Mouse (Mus musculus) liver, postnatal 0 days (tissue): ENCODE measurements around the gene Map2k5. TPM values are rescaled to one million over a fixed set of nuclear protein-coding genes. Genes with fewer than 3 reads are reported as not detected.

Source experiments
- ATAC-seq: fragments of 200-750 bp; cut with Nextera tagmentation; 2 replicates; pipeline ENCODE4 v1.8.0; 2017; ENCODE audit warnings: mild to moderate bottlenecking, moderate library complexity
- DNase-seq: peaks from one replicate; pipeline ENCODE4 v3.0.0-alpha.2; 2016
- H3K27ac ChIP-seq: fragments of 300-500 bp; sonication (generic); 2 replicates; pipeline ENCODE4 v1.5.1; 2014; ENCODE audit warnings: antibody characterized with exemption, moderate library complexity, mild to moderate bottlenecking, low read depth
- H3K27me3 ChIP-seq: fragments of 300-500 bp; sonication (generic); 2 replicates; pipeline ENCODE4 v1.6.1; 2014; ENCODE audit warnings: low read length, control low read depth, mixed read lengths; ENCODE audit not compliant: insufficient read depth
- H3K36me3 ChIP-seq: fragments of 300-500 bp; sonication (generic); replicated peaks from 2 replicates; pipeline ENCODE4 v1.6.1; 2014; ENCODE audit warnings: mild to moderate bottlenecking, control low read depth, low read length, moderate library complexity, mixed read lengths; ENCODE audit not compliant: insufficient read depth
- H3K4me1 ChIP-seq: fragments of 300-500 bp; sonication (generic); 2 replicates; pipeline ENCODE4 v1.6.1; 2014; ENCODE audit warnings: antibody characterized with exemption, mild to moderate bottlenecking, control low read depth; ENCODE audit not compliant: insufficient read depth
- H3K4me2 ChIP-seq: fragments of 300-500 bp; sonication (generic); 2 replicates; pipeline ENCODE4 v1.6.1; 2014; ENCODE audit warnings: low read depth, mild to moderate bottlenecking, low read length, moderate library complexity, mixed read lengths
- H3K4me3 ChIP-seq: fragments of 300-500 bp; sonication (generic); 2 replicates; pipeline ENCODE4 v1.5.1; 2014; ENCODE audit warnings: low read depth, low read length
- H3K9ac ChIP-seq: fragments of 300-500 bp; sonication (generic); replicated peaks from 2 replicates; pipeline ENCODE4 v1.6.1; 2014; ENCODE audit warnings: mild to moderate bottlenecking, moderate library complexity
- H3K9me3 ChIP-seq: fragments of 300-500 bp; sonication (generic); 2 replicates; pipeline ENCODE4 v1.6.1; 2016; ENCODE audit warnings: mild to moderate bottlenecking, control low read depth, low read length, mixed read lengths
- CTCF ChIP-seq: sonication (generic); IDR thresholded peaks from 2 replicates; pipeline ENCODE4 v1.5.1; 2016; ENCODE audit warnings: antibody characterized with exemption, low read depth
- EP300 ChIP-seq: IDR thresholded peaks from 2 replicates; pipeline ENCODE4 v1.6.1; 2016; ENCODE audit warnings: antibody characterized with exemption, low read depth, mild to moderate bottlenecking
- WGBS: fragments of 180-500 bp; shearing (Covaris S2); extraction: QIAGEN DNeasy Blood & Tissue Kit; methylation state at CpG from one replicate; pipeline ENCODE4 v1.1.7; 2014; ENCODE audit not compliant: insufficient replicate concordance; 5-methylcytosine and 5-hydroxymethylcytosine counted together
- polyA plus RNA-seq: library from polyadenylated mRNA; unstranded; fragments of >200 nt; fragmentation: Nextera tagmentation; extraction: Ambion mirVana; gene quantifications from 2 replicates; pipeline ENCODE4 v1.2.1, GENCODE M21; 2015

Gene Map2k5
- polyA plus RNA-seq, 1 experiment from 2014 or later, result 9.1 TPM

DNA sequence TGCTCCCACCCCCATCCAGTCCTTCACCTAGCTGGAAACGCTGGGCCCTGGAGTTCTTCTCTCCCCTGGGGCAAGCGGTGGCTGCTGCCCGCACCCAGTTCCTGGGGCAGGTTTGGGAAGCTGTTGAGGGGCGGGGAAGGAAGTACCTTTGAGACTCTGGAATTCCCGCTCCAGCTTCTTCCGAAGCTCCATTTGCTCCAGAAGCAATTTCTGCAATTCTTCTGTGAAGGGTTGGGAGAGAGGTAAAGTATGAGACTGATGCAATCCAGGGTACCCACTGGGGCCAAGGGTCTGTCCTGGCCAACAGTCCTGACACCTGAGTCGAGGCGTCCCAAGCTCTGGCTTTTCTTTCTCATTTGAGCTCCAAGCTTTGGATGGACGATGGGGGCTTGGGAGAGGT is 237.5 kb downstream of the Map2k5 start:
- ATAC-seq (no peak), DNase-seq (no peak)
- no peaks in the 10 kb centered on the region for H3K36me3 ChIP-seq
- H3K27ac ChIP-seq, result no peak overlapping the region
- H3K4me3 ChIP-seq, result no peak overlapping the region
- peaks cover 9% of the 10 kb centered on the region for H3K4me1 ChIP-seq
- peaks cover 100% of the 10 kb centered on the region for H3K27me3 ChIP-seq
- H3K4me2 ChIP-seq, result no peak overlapping the region
- H3K9me3 ChIP-seq, result no peaks in the 10 kb centered on the region
- 4% methylated on average over 9 of the region's 9 CpGs for WGBS
- TF ChIP-seq CTCF, result no peak
- TF ChIP-seq EP300, result no peak
- no peak overlapping the region for H3K9ac ChIP-seq

DNA sequence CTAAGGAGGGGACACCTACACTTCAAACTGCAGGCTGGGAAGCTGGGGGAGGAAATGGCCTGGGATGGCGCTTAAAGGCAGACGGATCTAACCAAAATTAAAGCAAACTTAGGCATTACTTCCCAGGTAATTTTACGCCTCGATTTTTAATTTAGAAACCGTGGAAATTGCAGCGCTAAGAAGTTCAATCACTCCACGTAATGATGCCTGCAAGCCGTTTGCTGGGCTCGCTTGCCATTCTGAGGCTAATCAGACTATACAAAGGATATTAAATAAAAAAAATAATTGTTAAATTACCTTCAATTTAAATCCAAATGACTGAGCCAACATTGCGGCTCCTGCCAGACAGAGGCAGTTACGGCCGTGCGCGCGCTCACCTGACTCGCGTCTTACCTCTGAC is 238.0 kb downstream of the Map2k5 start:
- H3K4me1 ChIP-seq, result peaks cover 9% of the 10 kb centered on the region
- WGBS, result 10% methylated on average over 17 of the region's 17 CpGs
- no peak for ATAC-seq

DNA sequence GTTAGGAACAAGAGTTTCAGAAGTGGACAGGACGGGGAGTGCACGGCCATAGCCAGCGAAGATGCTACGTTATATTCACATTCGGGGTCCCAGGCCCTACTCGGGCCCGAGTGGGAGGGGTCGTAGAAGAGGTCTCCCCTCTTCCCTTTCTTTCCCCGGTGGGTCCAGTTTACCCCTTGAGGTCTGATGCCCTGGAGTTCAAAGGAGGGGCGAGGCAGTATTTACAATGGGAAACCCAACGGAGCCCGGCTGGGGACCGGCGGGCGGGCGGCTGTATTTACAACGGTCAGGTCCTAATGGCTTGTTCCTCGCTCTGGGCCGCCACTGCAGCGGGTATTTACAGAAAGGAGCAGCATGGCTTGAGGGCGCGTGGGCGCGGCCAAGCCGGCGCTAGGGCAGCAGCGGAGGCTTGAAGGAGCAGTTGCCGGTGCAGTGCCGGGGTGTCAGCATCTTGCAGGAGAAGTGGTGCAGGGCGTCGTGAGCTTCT is 239.2 kb downstream of the Map2k5 start:
- Histone ChIP-seq H3K4me1 (peaks cover 10% of the 10 kb centered on the region), H3K4me3 (no peak overlapping the region; the same call in 1 of the 2 replicates), H3K9ac (no peak overlapping the region), H3K9me3 (no peaks in the 10 kb centered on the region), H3K27ac (no peak overlapping the region), H3K4me2 (peak overlapping the region; percentile 35; the same call in 1 of the 2 replicates), H3K27me3 (peaks cover 100% of the 10 kb centered on the region), H3K36me3 (no peaks in the 10 kb centered on the region)
- ATAC-seq, result no peak
- DNase-seq, result no peak
- TF ChIP-seq CTCF (no peak), EP300 (no peak)
- WGBS, result 1% methylated on average over 31 of the region's 31 CpGs

More for the DNA sequence above, 238.0 kb downstream of the Map2k5 start:
- Histone ChIP-seq H3K4me3 (no peak overlapping the region), H3K27ac (no peak overlapping the region), H3K9ac (no peak overlapping the region), H3K4me2 (no peak overlapping the region), H3K36me3 (no peaks in the 10 kb centered on the region), H3K27me3 (peaks cover 100% of the 10 kb centered on the region), H3K9me3 (no peaks in the 10 kb centered on the region)
- TF ChIP-seq EP300 (no peak), CTCF (no peak)
- no peak for DNase-seq

DNA sequence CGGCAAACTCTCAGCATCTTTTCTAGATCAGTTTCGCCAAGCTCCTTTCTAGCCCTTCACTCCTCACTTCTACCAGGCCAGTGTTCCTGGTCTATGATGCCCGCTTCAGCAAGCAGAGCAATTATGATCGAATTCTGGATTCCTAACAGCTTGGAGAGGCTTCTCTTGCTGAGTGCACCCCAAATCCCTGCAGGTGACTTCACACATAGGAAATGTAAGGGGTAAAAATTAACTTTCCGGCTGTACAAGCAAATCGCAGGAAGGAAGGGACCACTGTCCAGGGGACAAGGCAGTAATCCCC is 240.1 kb downstream of the Map2k5 start:
- no peak for ATAC-seq
- WGBS, result 6% methylated on average over 6 of the region's 6 CpGs

DNA sequence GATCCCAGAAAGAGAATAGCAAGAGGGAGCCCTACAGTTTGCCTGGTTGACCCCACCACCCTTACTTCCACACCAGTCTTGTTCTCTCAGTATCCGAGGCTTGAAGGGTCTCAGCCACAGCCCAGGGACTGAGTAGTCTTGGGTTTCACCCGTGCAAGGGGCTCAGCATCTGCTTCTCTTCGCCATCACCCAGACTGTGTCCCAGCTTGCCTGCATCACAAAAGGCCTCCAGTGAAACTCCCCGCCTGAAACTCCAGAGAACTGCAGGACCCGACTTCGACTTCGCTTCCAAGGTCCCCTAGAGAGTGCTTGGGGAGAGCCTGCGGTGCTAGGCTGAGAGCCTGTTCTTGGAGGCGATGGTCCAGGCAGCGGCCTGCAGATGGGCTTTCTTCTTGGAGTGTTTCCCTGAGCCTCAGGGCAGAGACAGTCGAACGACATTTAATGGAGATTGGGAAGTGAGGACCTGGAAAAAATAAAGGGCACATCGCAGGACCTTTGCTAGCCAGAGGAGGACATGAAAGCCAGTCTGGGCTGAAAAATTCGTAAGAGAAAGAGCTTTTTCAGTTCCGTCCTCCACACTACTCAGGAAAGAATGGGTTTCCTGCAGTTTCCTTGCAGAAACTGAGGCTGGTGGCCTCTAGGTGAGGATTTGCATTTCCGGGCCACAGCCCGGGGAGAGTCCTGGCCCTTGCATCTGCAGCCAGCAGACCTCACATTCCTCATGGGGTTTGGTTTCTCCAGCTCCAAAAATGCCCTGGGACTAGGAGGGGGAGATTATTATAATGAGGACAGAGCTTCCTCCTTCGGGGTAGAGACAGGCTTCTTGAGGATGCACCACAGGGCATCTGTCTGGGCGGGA is 240.7 kb downstream of the Map2k5 start:
- WGBS, result 4% methylated on average over 19 of the region's 19 CpGs
- Histone ChIP-seq H3K36me3 (no peaks in the 10 kb centered on the region), H3K4me2 (no peak overlapping the region), H3K4me3 (no peak overlapping the region), H3K4me1 (peaks cover 13% of the 10 kb centered on the region), H3K9me3 (no peaks in the 10 kb centered on the region), H3K27ac (no peak overlapping the region), H3K9ac (no peak overlapping the region), H3K27me3 (peaks cover 88% of the 10 kb centered on the region)
- TF ChIP-seq CTCF, result no peak
- TF ChIP-seq EP300, result no peak
- DNase-seq, result no peak
- no peak for ATAC-seq

More for the DNA sequence above, 240.1 kb downstream of the Map2k5 start:
- Histone ChIP-seq H3K36me3 (no peaks in the 10 kb centered on the region), H3K4me1 (peaks cover 13% of the 10 kb centered on the region), H3K9me3 (no peaks in the 10 kb centered on the region), H3K27ac (no peak overlapping the region), H3K9ac (no peak overlapping the region), H3K27me3 (peaks cover 93% of the 10 kb centered on the region), H3K4me3 (no peak overlapping the region), H3K4me2 (no peak overlapping the region)
- TF ChIP-seq CTCF (no peak), EP300 (no peak)
- DNase-seq, result no peak

DNA sequence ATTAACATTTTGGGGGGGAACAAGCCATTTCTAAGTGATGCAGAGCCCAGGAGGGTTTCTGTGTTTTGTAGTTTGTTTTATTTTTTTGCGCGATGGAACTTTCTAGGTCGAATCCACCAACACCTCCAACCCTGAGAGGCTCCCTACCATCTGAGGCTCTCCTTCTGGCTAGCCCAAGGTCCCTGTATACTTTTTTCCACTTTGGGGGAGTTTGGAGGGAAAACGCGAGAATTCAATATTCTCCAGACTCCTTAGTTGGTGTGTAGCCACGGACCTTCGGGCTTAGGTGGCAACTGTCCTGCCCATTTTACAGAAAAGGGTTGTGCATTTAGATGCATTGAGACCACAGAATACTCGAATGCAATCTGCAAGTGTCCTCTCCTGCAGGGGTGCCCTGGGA is 241.5 kb downstream of the Map2k5 start:
- Histone ChIP-seq H3K4me1 (peaks cover 18% of the 10 kb centered on the region), H3K27ac (no peak overlapping the region), H3K4me3 (no peak overlapping the region), H3K4me2 (no peak overlapping the region), H3K36me3 (no peaks in the 10 kb centered on the region), H3K9me3 (no peaks in the 10 kb centered on the region), H3K9ac (no peak overlapping the region), H3K27me3 (peaks cover 80% of the 10 kb centered on the region)
- 7% methylated on average over 8 of the region's 8 CpGs for WGBS
- no peak for TF ChIP-seq EP300
- no peak for TF ChIP-seq CTCF
- DNase-seq, result no peak
- ATAC-seq, result no peak
